Mouse (Mus musculus): Measurements from ENCODE around the gene H2al1d. TPM values are rescaled to one million over a fixed set of nuclear protein-coding genes. Genes with fewer than 3 reads are reported as not detected.

H2al1d gene
- polyA plus RNA-seq, 2 experiments from 2014 or later: not detected

Other genes starting within 250 kb of the H2al1d start
- not detected for gene H2al1a, start 9.6 kb upstream of the H2al1d start, polyA plus RNA-seq (2017; shearing (Covaris generic))
- not detected for gene H2al1b, start 6.4 kb upstream of the H2al1d start, polyA plus RNA-seq (2017; shearing (Covaris generic))
- gene H2al1c, start 3.2 kb upstream of the H2al1d start, polyA plus RNA-seq (2017; shearing (Covaris generic)): not detected
- gene H2al1e, start 3.1 kb downstream of the H2al1d start, polyA plus RNA-seq (2017; shearing (Covaris generic)): not detected
- gene H2al1f, start 6.3 kb downstream of the H2al1d start, polyA plus RNA-seq (2017; shearing (Covaris generic)): not detected
- not detected for gene H2al1g, start 9.4 kb downstream of the H2al1d start, polyA plus RNA-seq (2017; shearing (Covaris generic))
- gene H2al1h, start 12.7 kb downstream of the H2al1d start, polyA plus RNA-seq (2017; shearing (Covaris generic)): not detected
- not detected for gene H2al1i, start 15.8 kb downstream of the H2al1d start, polyA plus RNA-seq (2017; shearing (Covaris generic))
- not detected for gene H2al1j, start 19.0 kb downstream of the H2al1d start, polyA plus RNA-seq (2017; shearing (Covaris generic))